Mouse (Mus musculus) c-Kit-positive CD71-negative TER-119-negative erythroid progenitor cells, embryonic 14.5 days (primary cell): Measurements from ENCODE around the gene Col27a1.

Experiments used
- DNase-seq: peaks from one replicate; pipeline ENCODE4 v3.0.0-alpha.2; 2013; ENCODE audit warnings: low read depth

Col27a1 gene

DNA sequence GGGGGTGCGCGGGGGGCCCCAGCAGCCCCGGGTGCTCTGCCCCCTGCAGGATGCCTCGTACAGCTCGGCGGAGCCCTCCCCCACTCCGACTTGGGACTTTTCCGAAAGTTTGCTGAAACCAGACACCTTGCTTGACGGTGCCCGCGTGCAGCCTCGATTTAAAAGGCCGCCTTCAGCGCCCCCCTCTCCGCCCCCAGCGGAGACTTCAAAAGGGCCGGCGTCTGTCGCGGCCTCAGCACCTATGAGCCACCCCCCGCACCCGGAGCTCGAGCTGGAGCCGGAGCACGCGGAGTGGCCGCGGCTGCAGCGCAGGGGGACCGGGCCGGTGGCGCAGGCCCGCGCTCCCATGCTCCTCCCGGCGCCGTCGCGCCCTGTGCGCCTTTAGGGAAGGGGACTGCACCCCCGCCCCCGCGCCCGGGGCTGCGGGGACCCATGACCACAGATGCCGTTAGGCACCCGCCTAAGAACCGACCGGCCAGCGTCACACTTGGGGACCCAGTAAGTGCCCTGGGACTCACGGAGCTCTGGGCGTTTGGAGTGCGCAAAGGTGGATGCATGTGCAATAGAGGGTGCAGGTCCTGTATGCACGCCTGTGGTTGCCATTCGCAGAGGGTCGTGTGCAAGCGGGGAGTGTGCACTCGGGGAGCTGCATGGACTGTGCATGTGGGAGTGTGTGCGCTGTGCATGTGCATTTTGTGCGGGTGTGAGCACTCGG, at the start of gene Col27a1:
TSS of gene Col27a1 (plus strand) at position 98 of the 715 bp plus-strand sequence.
- DNase-seq: no peak

DNA sequence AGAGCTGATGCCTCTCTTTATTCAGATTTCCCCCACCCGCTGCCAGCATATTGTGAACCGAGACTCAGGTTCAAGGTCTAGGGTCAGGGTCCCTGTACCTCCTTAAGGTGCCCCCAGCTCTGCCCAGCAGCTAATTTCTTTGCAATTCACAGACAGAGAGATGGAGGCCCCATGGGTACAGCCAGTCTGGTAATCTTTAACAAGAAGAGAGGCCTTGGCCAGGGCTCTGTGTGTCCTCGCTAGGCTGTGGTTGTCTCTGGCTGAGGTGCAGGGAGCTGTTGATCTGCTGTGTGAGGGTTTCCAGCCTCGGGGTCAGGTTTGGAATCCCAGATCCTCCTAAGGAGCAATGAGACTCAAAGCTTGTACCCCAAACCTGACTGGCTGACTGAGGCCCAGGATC, 48.2 kb upstream of the Col27a1 start:
- no peak for DNase-seq

DNA sequence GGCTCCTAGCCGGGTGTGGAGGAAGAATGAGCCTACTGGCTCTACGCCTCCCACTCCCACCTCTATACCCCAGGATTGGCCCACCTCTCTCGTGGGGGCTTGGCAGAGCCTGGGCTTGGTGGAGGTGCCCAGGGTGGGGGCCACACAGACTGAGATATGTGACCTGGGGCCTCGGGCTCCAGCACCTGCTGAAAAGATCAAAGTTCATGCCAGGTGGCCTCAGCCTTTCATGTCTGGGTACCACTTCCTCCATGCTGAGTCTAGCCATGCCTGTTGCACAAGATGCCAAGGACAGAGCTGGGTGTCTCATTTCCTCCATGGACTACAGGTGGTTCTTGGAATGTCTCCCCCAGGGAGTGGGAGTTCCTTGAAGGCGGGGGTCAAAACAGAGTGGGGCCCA, 47.5 kb upstream of the Col27a1 start:
- DNase-seq: no peak

DNA sequence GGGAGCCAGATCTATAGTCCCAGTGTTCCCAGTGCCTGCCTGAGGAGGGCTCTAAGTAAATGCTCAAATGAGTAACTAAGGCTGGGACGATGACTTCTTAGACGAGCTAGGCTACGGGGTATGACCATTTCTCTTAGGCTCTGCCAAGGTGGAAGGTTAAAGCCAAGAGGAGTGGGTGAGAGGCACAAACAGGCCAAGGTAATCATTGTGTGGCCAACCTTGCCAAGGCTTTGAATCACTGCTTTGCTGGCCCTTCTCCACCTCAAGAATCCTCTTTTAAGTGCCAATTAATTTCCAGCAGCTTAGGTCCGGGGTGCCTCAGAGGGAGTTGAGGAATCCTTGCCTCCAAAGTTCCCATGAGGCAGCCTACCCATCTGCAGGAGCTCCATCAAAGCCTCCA, 43.7 kb upstream of the Col27a1 start:
- DNase-seq: no peak

DNA sequence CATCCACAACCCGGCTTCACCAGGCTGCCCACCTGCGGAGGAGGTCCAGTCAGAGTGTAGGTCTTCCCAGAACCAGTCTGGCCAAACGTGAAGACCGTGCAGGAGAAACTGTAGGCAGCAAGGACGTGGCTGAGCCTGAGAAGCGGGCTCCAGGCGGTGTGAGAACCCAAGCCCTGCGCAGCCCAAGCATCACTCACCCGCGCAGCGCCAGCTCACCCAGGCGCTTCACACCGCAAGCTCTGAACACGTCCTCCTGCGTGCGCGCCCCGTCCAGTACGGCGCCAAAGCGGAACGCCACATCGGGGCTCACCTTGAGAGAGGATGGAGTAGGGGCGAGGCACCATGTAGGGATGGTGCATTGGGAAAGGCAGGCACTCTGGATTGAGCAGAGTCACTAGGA, 42.7 kb upstream of the Col27a1 start:
- DNase-seq: no peak

DNA sequence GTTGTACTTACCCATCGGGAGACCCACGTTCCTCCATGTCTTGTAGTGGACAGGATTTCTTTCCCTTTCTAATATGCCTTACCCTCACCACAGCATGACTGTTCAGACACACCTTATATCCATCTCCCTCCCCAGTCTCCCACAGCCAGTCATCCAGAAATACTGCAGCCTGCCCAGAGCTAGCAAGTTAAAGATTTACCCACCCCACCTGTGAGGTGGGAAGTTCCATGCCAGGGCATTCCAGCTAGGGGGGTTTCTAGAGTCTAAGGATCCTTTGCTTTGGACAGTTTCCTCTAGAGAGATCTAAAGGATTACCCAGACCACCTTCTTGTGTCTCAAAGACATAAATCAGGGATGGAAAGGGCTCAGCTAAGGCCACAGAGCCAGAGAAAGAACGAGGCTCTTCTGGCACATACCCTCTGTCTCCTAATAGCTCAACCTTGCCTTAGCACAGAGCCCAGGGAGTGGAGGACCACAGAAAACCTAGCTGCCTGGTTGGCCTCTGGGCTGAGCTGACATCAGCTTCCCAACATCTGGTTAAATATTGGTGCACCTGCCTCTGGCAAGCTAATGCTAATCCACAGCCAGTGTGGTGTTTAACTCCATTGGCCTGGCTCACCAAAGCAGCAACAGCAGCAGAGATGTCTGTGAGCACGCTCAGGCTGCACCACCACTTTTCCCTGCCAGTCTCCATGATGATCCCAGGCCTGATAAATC, 41.7 kb upstream of the Col27a1 start, which contains the start of gene Kif12:
TSS of gene Kif12 (minus strand) at position 163 of the 717 bp plus-strand sequence.
- no peak for DNase-seq

DNA sequence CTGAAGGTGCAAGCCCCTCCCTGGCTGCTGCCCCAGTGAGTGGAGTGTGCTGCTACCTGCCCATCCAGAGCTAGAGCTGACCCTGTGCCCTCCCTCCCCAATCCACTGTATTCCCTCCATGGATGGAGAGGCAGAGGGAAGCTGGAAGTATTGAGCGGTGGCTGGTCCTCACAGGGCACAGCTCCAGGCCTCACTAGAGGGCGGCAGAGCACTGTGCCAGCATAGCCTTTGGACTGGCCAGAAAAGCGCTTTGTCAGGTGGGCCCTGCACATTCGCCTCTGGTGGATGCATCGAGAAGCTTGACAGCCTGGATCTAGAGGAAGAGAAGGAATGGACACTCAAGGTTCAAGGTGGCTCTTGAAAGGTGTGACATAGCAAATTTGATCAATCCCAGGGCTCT, 32.2 kb upstream of the Col27a1 start:
- no peak for DNase-seq

DNA sequence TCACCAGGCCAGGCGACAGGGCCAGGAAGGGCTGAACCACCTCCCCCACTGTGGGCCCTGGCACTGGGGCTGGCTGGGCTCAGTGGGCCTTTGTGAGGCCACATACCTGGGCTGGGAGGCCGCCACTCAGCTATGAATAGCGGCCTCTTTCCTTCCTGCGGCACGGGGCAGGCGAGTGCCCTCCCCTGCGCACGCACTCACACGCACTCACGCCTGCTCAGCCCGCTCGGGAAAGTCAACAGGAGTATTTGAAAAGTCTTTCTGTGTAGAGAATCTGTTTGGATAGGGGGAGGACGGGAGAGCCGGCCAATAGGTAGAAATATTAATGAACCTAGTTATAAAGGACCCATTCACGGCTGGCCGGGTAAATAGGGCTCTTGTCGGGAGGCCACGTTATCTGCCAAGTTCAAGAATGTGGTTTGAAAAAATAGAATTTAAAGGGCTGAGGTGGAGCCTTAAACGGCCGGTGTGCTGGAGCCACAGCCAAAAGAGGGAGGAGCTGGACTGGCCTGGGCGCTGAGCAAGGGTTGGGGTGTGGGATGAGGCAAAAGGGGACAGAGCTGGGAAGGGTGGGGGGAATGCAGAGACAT, 27.4 kb upstream of the Col27a1 start:
- no peak for DNase-seq

DNA sequence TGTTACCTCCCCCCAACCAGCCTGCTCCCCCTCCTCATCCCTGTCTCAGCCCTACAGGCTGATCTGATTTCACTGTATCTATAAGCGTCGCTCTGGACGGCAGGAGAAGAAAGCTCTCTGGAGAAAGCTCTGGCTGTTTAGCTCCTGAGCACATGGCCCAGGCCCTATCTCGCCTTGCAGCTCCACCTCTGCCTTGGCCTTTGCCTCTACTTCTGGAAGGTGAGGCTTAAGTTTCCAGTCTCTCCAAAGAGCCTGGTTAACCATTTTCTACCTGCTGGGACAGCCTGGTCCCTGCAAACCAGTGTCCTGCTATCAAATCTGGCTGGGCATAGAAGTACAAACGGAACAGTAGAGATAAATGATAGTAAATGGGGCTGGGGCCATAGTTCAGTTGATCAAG, 22.2 kb upstream of the Col27a1 start:
- no peak for DNase-seq

DNA sequence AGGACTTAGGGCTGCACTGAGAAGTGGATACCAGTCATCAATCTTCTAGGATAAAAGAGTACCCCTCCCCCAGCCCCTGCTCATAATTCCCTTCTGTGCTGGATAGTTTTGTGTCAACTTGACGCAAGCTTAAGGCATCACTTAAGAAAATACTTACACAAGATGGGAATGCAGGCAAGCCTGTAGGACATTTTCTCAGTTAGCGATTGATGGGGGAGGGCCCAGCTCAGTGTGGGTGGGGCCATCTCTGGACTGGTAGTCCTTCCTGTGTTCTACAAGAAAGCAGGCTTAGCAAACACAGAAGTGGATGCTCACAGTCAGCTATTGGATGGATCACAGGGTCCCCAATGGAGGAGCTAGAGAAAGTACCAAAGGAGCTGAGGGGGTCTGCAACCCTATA, 19.4 kb upstream of the Col27a1 start:
- DNase-seq: no peak

DNA sequence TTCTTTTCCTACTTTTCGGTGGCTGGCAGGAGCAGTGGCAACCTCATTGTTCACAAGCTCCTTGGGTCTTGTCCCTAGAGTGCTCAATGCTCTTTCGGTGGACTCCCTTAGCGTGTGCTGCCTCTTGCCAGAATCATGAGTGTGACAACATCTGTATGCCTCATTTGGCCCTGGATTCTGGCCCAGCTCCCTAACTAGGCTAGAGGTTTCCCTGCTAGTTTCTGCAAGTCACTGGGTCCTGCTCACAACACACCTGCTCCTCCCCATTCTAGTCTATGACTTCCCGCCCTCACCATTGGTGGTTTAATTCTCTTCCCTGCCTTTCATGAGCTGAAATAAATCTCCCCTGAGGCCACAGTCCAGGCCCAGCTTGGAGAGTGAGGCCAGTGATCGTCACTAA, 14.4 kb upstream of the Col27a1 start:
- no peak for DNase-seq

DNA sequence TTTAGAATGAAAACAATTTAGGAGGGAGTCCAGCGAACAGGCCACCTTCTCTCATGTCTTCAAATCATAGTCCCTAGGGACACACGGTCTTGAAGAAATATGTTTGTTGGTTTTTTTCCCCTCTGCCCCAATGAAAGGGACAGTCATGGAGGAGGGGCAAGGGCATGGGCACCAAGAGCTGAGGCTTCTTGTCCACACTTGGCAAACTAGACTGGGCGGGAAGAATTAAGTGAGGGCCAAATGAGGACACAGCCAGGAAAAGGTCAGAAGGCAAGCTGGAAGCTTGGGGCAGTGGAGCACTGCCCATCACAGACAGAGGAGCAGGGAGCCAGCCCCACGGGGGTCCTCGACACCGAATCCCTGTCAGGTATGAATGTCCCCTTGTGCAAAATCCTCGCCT, 9.9 kb upstream of the Col27a1 start:
- no peak for DNase-seq

DNA sequence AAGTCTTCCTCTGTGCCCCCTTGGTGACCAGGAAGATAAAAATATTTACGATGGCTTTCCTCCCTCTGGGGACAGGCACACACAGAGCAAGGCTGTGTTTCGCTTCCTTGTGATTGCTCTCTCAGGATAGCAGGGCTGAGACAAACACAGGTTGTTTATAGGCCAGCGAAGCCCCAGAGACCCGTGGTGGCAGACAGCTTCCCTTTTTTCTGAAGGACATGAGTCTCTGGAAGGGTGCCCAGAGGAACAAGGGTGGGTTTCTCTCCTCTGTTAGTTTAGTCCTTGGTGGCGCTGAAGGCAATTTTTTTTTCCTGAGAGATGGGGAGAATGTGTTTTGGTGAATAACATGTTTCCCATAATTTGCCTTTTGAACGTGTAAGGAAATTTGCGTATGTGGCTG, 8.2 kb upstream of the Col27a1 start:
- no peak for DNase-seq

DNA sequence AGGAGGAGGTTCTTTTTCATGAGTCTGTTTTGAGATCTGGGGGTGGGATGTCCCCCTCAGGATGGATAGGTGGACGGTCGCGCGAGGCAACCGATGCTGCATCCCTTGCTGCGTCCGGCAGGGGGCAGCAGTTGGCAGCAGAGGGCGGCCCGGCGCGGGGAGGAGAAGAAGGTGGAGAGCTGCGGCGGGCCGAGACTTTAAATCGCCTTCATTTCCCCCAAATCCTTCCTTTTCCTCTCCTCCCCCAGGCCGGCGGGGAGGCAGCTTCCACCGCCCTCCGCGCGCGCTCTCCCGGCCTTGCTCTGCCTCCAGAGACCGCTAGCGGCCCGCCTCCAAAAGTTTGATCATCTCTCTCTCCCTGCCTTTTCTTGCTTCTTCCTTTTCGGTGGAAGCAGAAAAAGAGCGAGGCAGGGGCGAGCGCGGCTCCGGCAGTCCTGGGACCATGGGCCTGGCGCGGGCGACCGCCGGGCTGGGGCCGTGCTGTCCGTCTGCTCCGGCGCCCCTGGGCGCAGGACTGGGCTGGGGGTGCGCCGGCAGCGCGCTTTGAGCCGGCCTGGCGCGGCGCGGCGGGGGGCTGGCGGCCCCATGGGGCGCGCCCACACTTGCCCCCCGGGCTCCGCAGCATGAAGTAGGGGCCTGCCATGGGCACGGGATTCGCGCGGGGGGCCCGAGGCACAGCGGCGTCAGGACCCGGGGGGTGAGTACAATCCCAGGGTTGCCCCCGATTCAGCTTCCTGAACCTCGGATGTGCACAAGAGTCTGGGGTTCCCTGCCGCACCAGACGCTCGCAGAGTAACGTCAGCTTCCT, 1.6 kb downstream of the Col27a1 start:
- peak; percentile 32 for DNase-seq

DNA sequence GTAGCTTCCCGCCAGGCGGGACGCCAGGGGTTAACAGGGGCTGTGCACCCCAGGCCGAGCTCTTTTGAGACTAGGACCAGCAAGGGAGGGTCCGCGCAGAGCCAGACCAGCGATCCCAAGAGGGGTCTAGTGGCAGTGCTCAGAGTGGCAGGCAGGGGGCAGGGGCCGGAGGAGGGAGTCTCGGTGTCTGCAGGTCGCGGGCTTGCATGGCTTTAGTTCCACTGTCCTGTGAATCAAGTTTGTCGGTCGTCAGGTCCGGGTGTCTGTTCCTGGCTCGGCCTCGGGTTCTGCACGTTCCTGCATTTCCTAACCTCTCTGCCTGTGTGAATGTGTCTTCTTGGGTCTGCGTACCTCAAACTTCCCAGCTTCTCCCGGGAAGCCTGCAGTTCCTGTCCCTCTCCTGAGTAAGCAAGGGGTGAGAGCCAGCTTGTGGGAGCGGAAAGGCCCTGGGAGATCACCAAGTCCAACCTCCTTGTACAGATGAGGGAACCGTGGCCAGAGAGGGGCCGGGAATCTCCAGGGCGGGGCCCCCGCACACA, 2.3 kb downstream of the Col27a1 start:
- no peak for DNase-seq

DNA sequence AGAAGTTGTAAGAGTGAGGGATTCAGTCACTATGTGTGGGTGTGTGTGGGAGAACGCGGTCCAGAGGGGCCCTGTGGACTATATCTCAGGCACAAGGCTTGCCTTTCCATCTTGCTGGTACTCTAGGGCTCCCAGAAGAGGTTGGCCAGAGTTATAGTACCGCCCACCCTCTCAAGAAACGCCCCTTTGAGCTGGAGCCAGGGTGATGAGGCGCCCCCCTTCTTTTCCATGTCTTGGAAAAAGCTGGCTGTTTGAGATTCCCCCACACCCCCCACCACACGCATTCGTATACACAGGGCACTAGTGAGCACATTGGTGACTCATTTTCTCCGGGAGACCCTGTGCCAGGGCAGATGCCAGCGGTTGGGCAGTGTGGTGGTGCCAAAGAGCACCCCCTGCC, 2.8 kb downstream of the Col27a1 start:
- DNase-seq: no peak

DNA sequence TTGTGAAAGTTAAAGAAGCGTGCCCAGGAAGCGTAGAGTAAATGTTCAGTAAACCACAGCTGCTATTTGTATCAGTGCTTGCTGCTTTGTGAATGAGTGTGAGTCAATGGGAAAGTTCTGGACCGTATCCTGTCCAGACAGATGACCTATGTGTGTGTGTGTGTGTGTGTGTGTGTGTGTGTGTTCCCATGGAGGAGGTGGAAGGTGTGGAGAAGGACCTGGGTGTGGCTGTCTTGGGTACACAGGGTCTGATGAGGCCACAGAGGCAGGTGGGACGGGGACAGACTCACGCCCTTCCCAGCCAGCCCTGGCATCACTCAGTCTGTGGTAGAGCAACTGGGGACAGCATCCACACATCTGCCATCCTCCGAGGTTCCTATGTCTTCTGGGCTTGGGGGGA, 3.7 kb downstream of the Col27a1 start:
- DNase-seq: no peak

DNA sequence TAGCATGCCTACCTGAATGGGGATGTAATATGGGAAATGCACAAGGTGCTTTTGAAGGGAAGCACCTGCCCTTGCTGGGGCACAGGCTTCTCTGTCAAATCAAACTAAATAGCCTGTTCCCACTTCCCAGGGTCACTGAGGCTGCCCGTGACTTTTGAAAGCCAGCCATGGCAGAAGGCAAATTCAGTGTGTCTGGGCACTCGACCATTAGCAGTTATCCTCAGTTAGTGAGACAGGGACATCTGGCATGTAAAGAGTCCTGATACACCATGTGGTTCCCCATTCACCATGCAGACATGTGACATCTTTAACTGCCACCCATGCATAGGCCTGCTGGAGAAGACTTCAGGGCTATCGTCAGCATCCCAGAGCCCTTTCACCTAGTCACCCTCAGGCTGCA, 5.3 kb downstream of the Col27a1 start:
- DNase-seq: no peak

DNA sequence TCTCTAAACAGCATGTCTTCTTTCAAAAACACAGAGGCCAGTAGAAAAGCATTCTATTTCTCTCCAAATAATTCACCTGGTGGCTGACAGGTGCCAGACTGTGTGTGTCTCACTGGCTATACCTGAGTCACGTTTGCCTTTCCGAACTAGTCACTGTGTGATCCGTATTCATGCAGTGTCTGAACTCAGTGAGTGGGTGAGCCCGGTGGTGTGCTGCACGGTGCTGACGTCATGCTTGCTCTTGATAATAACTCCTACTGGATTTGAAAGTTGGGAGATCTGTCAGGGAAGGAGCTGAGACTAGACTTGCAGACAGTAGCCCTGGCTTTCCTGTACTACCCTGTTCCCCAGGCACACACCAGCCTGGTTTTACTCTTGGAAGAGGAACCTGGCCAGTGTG, 5.8 kb downstream of the Col27a1 start:
- DNase-seq: no peak

DNA sequence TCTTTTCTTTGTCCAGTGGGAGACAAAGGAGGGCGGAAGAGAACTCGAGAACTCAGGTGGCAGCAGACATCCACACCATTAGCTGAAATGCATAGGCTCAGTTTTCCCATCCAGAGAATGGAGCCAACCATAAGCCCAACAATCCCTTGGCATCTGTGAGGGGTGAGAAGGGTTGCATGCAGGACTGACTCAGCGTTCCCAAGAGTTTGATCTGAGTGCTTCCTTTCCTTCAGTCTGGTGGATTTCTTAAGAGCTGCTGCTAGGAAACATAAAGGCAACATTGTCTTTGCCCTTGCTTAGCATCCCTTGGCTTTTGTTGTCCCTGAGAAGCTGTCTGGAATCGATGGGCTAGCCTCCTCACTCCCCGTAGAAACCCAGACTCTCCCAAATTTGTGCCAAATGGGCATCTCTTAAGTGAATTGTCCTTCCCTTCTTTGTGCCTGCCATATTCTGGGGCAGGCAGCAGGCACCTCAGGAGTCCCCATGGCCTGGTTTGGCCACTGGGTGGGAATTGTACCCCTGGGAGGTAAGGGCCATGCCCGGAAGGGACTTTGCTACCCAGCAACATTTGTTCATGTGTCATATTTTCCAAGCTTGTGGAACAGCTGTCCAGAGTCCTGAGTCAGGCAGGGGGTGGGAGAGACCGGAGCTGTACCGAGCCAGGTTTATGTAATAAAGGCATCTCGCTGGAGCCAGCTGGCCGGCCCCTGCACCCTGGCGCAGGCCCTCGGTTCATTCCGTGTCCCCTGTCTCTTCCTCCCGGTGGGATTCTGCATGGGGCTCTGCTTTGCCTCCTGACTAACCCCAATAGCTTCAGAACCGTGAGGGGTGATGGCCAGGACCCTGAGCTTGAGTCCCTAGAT, 7.5 kb downstream of the Col27a1 start:
- DNase-seq: no peak

DNA sequence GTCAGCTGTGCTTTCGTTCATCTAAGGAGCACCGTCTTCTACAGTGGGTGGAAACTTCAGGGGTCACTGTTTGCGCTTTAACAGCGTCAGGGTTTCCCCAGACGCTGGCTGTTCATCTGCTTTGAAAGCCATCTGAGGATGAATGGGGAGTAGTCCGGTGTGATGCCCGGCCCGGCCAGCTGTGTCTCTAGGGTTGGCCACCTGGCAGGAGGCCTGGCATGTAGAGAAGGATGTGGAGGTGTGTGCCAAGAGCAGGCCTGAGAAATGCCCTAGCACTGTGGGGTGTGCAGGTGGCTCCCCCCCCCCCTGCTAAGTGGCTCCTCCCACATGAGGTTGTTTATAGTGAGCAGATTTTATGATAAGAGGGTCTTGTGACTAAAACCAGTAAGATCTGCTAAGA, 8.4 kb downstream of the Col27a1 start:
- DNase-seq: no peak
